Mouse (Mus musculus): Measurements from ENCODE around the gene Arhgef25.
"Not testable (repeated sequence)": the region's sequence is repeated elsewhere in the genome, so short reads cannot be mapped to it uniquely, and the experiment has no call there.

Gene Arhgef25

DNA sequence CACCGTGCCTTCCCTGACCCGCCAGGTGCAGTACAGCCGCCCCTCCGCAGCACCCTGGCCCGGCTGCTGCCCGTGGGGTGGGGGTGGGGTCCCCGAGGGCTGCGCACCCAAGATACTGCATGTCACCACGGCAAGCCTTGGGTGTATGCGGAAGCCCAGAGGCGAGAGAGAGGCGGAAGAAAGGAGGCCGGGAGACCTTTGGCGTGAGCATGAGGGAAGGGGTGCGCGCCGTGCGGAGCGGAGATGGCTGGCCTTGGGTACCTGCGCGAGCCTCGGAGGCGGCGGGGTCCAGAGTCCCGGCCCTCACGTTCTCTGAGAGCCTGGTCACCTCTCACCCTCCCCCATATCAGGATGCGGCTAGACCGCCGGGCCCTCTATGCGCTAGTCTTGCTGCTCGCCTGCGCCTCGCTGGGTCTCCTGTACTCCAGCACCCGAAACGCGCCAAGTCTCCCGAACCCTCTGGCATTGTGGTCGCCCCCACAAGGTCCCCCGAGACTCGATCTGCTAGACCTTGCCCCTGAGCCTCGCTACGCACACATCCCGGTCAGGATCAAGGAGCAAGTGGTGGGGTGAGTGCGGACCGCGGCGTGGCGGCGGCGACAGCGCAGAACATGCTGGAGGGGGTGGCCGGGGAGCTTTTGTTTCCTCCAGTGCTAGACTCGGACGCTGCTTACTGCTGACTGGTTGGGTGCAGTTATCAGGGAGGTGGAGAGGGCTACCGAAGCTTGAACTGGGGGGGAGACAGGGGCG lies 24.1 kb downstream of the Arhgef25 start:
- no peak for DNase-seq (ENCODE audit: low read depth, low spot score)

DNA sequence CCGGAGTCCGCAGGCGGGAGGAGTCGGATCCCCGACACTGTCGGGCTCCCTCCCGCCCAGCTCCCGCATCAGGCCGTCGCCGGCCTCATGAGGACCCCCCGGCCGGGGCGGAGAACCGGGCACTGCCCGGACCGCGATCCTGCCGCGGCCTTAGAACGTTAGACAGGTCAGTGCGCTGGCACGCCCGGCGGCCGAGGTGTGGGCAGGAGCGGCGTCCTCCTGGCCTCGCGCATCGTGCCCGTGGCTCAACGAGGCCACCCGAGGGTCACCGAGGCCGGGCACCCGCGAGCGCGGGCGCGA lies 24.6 kb downstream of the Arhgef25 start:
- DNase-seq (ENCODE audit: low read depth, low spot score), result no peak

DNA sequence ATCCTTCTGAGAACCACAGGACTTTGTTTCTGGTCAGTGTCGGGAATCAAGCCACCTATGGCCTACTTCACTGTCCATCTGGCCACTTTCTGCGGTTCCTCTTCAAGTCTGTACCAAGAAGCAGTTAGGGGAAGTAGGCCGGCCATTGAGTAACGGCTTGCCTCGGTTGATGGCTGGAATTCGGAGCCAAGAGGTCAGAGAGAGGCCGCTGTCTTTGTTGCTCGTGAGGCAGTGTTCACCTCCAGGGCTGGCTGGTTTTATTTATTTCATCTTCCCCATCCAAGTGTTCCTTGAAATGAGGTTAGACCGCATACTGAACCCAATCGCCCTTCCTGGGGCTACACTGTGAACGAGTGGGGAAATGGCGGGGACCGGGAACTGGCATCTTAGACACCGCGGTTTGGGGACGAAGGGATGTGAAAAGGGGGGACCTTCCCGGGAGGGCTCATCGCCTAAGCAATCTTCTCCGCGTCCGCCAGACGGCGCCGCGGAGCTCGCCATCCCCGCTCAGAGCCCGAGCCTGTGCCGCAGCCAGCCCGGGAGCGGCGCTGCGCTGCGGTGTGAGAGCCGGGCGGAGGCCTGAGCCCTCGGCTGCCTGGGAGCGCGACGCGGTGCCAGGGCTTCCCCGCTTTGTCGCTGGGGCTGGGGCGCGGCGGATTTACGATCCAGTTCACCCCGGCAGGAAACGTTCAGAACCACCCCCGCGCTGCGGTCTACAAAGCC lies 25.1 kb downstream of the Arhgef25 start, which contains the start of gene B4galnt1:
Gene B4galnt1, plus strand, starts transcription at position 595 of the 723 bp plus-strand sequence.
- DNase-seq (ENCODE audit: low read depth, low spot score), result peak; percentile 73

DNA sequence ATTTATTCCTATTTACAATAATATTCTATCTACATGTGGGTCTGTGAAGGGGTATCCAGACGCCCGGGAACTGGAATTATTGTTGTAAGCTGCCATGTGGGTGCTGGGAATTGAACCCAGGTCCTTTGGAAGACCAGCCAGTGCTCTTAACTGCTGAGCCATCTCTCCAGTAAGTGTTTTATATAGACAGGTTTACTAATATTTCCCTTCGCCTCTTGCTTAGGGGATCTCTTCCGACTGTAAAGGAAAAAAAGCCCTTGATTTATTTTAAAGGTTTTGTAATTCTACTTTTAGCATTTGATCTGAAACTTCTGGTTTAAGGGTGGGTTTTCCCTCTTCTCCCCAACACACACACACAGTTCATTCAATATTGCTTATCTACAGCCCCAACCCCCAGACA lies 25.7 kb downstream of the Arhgef25 start:
- DNase-seq (ENCODE audit: low read depth, low spot score), result no peak

DNA sequence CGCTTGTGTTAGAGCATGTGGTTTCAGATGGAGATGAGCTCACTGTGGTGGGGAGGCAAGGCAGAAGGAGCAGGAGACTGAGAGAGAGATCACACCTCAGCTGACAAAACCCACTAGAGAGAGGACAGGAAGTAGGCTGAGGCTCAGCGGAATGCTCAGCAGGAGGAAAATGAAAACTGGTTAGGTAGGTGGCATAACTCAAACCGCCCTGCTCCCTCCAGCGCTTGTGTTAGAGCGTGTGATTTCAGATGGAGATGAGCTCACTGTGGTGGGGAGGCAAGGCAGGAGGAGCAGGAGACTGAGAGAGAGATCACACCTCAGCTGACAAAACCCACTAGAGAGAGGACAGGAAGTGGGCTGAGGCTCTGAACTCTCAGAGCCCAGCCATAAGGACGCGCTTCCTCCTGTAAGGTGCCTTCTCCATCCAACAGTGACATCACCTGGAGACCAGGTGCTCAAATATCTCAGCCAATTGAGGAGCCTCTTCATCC lies 27.1 kb downstream of the Arhgef25 start:
- not testable (repeated sequence) for DNase-seq (ENCODE audit: low read depth, low spot score)

DNA sequence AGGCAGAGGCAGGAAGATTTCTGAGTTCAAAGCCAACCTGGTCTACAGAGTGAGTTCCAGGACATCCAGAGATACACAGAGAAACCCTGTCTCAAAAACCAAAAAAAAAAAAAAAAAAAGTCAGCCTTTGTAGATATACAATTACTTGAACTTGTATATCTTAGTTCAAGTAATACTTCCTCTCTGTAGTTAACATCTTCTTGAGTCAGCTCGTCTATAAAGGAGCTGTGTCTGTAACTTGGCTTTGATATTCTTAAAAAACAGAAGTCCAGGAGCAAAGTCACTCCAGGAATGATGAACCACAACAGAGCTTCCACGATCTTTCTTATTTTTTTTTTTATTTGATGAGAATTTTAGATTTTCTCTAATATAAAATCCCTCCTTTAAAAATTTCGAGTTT lies 29.2 kb downstream of the Arhgef25 start:
- no peak for DNase-seq (ENCODE audit: low read depth, low spot score)

DNA sequence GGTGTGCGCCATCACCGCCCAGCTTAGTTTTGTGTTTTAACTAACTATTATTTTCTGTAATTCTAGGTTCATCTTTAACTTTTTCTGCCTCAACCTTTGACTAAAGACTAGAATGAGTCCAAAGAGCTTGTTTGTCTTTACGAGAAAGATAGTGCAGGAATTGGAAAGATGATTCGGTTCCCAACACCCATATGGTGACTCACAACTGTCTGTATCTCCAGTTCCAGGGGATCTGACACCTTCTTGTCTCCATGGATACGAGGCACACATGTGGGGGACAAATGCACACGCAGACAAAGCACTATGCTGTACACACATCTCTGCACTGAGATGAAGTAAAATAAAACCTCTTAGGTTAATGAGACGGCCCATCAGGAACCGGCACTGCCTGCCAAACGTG lies 29.8 kb downstream of the Arhgef25 start:
- no peak for DNase-seq (ENCODE audit: low read depth, low spot score)

DNA sequence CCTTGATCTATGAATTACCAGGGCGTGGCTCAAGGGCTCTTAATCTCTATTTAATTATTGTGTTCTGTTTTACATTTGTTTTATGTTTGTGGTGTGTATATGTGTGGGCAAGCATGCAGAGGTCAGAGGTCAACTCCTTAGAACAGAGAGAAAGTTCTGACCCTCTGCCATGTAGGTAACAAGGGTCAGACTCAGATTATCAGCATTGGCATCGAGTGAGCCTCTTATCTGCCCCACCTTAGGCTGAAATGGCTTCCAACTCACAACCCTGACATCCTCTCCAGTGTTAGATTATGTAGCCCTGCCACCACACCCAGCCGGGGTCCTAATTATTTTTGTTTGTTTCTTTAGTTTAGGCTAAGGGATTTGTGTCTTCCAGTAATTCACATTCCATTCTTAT lies 31.4 kb downstream of the Arhgef25 start:
- DNase-seq (ENCODE audit: low read depth, low spot score), result no peak

DNA sequence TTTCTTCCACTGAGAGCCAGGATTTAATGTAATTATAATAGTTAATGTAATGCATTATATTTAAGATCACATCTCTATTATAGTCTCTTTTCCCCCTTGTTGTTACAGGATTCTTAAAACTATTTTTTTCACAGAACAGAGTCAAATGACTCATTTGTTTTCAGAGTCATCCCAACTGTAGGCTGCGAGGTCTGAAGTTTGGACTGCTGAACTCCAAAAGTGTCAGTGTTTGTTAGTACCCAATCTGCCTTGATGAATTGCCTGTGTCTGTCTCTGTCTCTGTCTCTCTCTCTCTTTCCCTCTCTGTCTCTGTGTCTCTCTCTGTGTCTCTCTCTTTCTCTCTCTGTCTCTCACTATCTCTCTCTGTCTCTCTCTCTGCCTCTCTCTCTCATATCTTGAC lies 33.4 kb downstream of the Arhgef25 start:
- DNase-seq (ENCODE audit: low read depth, low spot score), result no peak

DNA sequence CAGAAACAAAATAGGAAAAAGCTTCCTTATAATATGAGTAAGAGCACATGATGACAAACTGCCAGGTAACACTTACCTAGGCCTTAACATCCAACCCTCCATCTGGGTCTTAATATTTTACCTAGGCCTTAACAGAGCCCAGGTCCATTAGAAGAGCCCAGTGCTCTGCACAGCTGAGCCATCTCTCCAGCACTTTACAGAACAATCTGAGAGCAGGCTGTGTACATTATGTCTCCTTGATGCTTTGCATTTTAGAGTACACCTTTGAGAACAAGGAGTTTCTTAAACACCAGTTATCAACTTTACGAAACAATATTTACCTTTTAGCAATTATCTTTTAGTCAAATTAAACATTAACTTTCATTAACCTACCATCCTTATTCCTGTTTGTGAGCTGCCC lies 33.8 kb downstream of the Arhgef25 start:
- no peak for DNase-seq (ENCODE audit: low read depth, low spot score)

DNA sequence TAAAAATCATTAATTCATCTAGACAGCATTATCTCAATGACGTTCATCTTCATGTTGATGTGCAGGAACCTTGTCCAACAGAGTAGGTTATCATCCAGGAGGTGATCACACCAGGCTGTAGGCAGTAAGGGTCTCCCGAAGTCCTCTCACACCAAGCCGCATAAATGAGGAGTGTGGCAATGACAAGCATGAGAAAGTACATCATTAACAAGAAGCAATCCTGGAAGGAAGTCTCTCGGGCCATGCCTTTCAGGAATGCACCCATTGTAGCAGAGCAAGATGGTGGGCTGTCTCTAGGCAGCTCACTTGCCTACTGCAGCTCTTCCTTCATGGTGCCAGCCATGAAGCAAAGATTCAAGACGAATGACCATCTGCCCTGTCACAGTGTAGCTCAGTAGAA lies 35.2 kb downstream of the Arhgef25 start:
- DNase-seq (ENCODE audit: low read depth, low spot score), result no peak

DNA sequence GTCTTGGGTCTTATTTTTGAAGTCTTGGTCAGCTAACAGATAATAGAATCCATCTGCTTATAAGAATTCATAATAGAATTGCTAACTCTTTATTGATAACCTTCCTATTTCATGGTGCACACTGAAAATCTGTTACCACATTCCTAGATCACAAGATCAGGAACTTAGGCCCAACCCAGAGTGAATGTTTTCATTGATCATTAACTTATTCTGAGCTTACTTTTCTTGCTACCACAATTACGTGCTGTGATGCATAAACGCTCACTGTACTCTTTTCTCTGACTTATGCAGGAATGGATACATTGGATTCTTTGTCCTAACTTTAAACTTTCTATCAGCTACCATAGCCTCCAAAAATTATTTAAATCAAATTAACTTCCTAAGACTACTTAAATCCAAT lies 35.6 kb downstream of the Arhgef25 start:
- no peak for DNase-seq (ENCODE audit: low read depth, low spot score)

DNA sequence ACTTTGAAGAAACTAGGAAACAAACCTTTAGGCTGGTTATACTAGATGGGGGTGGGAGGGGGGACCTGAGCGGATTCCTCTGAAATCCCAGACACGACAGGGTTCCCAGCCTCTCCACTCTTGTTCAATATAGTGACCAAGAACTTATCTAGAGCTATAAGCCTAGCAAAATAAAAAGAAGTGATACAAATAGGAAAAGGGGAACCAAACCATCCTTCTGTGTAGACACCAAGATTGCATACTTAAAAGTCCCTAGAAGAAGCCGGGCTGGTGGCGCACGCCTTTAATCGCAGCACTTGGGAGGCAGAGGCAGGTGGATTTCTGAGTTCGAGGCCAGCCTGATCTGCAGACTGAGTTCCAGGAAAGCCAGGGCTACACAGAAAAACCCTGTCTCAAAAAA lies 36.6 kb downstream of the Arhgef25 start:
- no peak for DNase-seq (ENCODE audit: low read depth, low spot score)

DNA sequence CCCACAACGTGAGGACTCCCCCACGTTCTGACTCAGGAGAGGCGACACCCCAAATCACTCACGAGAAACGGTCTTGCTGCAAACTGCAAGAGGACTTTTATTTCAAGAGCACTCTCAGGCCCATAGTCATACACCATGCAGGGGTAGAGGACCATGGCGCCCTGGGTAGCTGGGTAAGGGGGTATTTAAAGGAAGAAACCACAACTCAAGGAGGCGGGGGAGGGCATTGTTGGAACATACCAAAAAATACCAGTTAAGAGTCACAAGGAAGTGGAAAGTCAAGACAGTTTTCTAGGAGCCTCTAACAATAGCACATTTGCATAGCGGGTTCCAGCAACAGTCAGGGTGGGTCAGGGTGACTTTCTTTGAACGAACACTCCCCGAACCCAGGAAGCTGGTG lies 37.3 kb downstream of the Arhgef25 start:
- not testable (repeated sequence) for DNase-seq (ENCODE audit: low read depth, low spot score)

DNA sequence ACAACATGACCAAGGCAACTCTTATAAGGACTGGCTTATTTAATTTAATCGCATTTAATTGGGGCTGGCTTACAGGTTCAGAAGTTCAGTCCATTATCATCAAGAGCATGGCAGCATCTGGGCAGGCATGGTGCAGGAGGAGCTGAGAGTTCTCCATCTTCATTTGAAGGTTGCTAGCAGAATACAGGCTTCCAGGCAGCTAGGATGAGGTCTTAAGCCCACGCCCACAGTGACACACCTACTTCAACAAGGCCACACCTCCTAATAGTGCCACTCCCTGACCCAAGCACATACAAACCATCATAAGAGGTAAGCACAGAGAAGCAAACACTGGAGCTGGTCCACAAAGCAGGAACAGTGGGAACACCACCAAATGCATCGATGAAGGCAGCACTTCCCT lies 38.6 kb downstream of the Arhgef25 start:
- DNase-seq (ENCODE audit: low read depth, low spot score), result not testable (repeated sequence)

DNA sequence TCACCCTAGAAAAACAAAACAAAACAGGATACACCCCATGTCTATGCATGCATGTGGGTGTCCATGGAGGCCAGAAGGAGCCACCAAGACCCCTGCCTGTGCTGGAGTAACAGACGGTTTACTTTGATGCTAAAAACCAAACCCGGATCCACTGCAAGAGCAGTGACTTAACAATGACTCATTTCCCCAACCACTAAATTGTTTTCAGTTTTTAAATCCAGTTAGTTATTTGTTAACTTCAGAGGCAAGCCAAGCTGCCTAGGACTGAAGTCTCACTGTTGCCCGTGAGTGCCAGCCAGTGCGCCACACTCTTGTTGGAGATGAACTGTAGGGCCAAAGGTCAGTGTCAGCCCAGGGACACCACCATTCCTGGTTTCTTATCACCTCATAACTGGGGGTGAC lies 39.4 kb downstream of the Arhgef25 start:
- DNase-seq (ENCODE audit: low read depth, low spot score), result no peak

DNA sequence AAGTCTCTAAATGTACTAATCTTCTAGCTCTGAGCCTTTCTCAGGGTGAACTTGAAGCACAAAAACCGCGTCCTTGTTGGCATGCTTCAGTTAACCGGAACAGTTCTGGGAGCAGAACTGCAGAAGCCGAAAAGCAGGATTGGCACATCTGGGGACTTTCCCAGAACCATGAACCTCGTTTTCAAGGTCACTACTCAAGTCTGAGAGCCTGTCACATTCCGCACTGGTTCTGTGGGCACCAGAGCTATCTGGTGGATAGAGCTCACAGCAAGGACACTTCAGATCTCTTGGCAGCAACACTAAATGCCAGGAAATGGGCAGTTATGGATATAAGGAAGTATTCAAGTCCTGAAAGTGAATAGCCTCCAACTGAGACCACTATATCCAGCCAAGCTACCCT lies 42.7 kb downstream of the Arhgef25 start:
- no peak for DNase-seq (ENCODE audit: low read depth, low spot score)

DNA sequence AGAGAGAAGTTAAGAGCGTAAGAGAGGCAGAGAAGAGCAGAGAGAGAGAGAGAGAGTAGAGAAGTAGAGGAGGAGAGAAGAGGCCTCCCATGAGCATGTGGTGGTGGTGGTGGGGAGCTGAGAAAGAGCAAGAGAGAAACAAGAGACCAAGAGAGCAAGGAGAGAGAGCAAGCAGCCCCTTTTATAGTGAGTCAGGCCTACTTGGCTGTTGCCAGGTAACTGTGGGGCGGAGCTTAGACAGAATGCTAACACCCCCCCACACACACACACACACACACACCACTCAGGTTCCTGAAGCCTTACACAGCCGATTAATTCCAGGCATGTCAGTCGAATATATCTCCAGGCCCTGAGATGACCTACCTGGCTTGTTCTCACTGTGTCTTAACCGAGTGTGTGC lies 44.6 kb downstream of the Arhgef25 start:
- no peak for DNase-seq (ENCODE audit: low read depth, low spot score)

DNA sequence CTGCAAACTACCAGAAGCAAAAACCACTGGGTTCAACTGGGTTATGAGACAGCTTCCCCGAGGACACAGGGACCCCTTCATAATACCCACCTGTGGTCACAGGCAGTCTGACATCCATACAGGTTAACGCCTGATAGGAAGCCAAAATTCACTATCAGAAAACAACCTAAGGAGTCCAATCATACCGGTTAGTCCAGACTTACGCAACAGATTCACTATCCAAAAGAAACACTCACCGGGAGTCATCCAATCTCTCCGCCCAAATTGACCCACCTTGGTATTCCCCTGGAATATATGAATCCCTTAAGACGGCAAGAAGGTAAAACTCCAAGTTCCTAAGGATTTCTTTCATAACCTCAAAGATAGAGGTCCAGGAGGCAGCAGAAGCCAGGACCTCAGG lies 45.3 kb downstream of the Arhgef25 start:
- DNase-seq (ENCODE audit: low read depth, low spot score), result no peak

DNA sequence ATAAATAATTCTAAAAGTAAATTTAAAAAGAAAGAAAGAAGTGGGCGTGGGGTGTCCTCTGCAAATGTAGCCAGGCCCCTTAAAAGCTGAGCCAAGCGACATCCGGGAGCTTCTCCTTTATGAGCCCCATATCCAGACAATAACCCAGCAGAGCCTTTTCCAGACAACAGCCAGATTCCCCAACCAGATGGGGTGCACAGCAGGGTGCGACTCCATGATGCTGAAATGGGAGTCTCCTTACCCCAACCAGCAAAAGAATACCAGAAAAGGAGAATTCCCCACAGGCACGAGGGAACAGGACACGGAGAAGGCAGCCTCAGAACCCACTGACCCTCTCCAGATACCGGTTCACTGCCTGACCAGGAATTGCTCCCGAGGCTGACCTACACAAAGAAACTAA lies 46.7 kb downstream of the Arhgef25 start:
- DNase-seq (ENCODE audit: low read depth, low spot score), result no peak

DNA sequence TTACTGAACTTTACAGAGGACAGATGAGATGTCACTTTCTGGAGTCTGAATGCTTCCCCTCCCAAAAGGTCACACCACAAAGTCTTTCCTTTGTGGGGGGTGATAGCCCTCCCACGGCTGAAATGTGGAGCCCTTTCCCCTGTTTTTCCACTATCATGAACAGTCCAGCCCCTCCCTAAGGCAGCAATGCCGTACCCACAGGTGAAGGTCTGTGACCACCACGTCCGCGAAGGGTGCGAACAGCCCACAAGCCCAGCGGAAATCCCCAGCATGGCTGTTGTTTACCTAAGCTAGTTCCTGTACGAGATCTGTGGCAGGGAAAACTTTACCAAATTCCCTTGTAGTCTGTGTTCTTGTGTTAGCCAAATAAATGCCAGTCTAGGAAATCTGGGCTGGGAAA lies 48.4 kb downstream of the Arhgef25 start:
- no peak for DNase-seq (ENCODE audit: low read depth, low spot score)

DNA sequence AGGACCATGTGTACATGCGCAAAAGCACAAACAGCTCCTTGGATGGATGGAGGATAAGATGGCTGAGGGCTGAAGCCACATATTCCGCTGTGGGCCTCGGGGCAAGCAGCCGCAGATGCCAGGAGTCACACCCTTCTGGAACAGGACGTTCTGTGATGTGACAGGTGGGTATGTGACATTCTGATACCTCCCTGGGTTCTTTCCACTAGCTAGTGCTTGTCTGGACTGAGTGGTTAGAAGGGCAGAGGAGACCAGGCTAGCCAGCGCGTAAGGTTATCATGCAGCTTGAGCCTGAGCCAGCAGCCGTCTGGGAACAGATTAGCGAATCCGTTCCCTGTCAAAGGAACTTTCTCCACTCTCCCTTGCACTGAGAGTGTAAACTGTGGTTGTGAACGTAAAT lies 48.9 kb downstream of the Arhgef25 start:
- no peak for DNase-seq (ENCODE audit: low read depth, low spot score)

Measured in WW6 (cell line).